Mouse (Mus musculus): ENCODE measurements around the gene Sel1l. TPM values are rescaled to one million over a fixed set of nuclear protein-coding genes. Genes with fewer than 3 reads are reported as not detected.

Gene Sel1l
- polyA plus RNA-seq (2015; fragmentation: Nextera tagmentation; extraction: Ambion mirVana) = 102 and 105 TPM in 2 replicates

- Histone ChIP-seq H3K4me1 (replicated peaks) (peaks cover 28% of the 10 kb centered on the region), H3K4me2 (replicated peaks) (peak within 1 kb of the TSS; percentile 87), H3K4me3 (replicated peaks) (peak within 1 kb of the TSS; percentile 63), H3K27me3 (no peaks in the 10 kb centered on the region), H3K27ac (peak within 1 kb of the TSS; percentile 59; the same call in 1 of the 2 replicates), H3K9me3 (no peaks in the 10 kb centered on the region), H3K9ac (replicated peaks) (peak within 1 kb of the TSS; percentile 81), H3K36me3 (no peaks in the 10 kb centered on the region; the same call in 1 of the 2 replicates)
- under 1% methylated on average over 35 of the region's 35 CpGs for WGBS
- ATAC-seq = peak; percentile 100
Observed at GRCm38 (mm10) chr12:91849045-91849467, at the start of gene Sel1l. Gene Sel1l, minus strand, starts transcription at chr12:91849157.

- Histone ChIP-seq H3K4me2 (replicated peaks) (no peak overlapping the region), H3K9me3 (no peaks in the 10 kb centered on the region)
Observed at GRCm38 (mm10) chr12:91892622-91893560, 43.9 kb upstream of the Sel1l start.

GRCm38 (mm10) chr12:91880431-91880830 lies 31.5 kb upstream of the Sel1l start:
- Histone ChIP-seq H3K27ac (no peak overlapping the region), H3K4me2 (replicated peaks) (no peak overlapping the region), H3K4me1 (replicated peaks) (peaks cover 13% of the 10 kb centered on the region; the same call in 1 of the 2 replicates), H3K9me3 (no peaks in the 10 kb centered on the region), H3K27me3 (no peaks in the 10 kb centered on the region), H3K4me3 (replicated peaks) (no peak overlapping the region), H3K9ac (replicated peaks) (no peak overlapping the region), H3K36me3 (no peaks in the 10 kb centered on the region)
- ATAC-seq = no peak
- 75% methylated on average over 13 of the region's 13 CpGs for WGBS

More at GRCm38 (mm10) chr12:91892622-91893560, 43.9 kb upstream of the Sel1l start:
- no peak for ATAC-seq
- no peak overlapping the region for H3K9ac ChIP-seq (replicated peaks)
- no peak overlapping the region for H3K4me3 ChIP-seq (replicated peaks)
- no peaks in the 10 kb centered on the region for H3K36me3 ChIP-seq
- 81% methylated on average over 9 of the region's 9 CpGs for WGBS
- no peaks in the 10 kb centered on the region for H3K27me3 ChIP-seq
- no peaks in the 10 kb centered on the region for H3K4me1 ChIP-seq (replicated peaks)
- H3K27ac ChIP-seq = no peak overlapping the region

- H3K9me3 ChIP-seq = no peaks in the 10 kb centered on the region
- H3K4me2 ChIP-seq (replicated peaks) = no peak overlapping the region
- H3K4me3 ChIP-seq (replicated peaks) = no peak overlapping the region
- 0 out of 2 replicates have a peak overlapping the region, but pooled peaks have one; percentile 21 for H3K27ac ChIP-seq
- H3K36me3 ChIP-seq = no peaks in the 10 kb centered on the region
- 76% methylated on average over 8 of the region's 8 CpGs for WGBS
- no peak overlapping the region for H3K9ac ChIP-seq (replicated peaks)
- no peak for ATAC-seq
- H3K27me3 ChIP-seq = no peaks in the 10 kb centered on the region
- peaks cover 13% of the 10 kb centered on the region; the same call in 1 of the 2 replicates for H3K4me1 ChIP-seq (replicated peaks)
Observed at GRCm38 (mm10) chr12:91878912-91879250, 29.9 kb upstream of the Sel1l start.

GRCm38 (mm10) chr12:91878056-91878911 lies 29.3 kb upstream of the Sel1l start:
- Histone ChIP-seq H3K36me3 (no peaks in the 10 kb centered on the region), H3K4me1 (replicated peaks) (peaks cover 13% of the 10 kb centered on the region; the same call in 1 of the 2 replicates), H3K9me3 (no peaks in the 10 kb centered on the region), H3K27me3 (no peaks in the 10 kb centered on the region), H3K9ac (replicated peaks) (no peak overlapping the region), H3K4me3 (replicated peaks) (no peak overlapping the region), H3K4me2 (replicated peaks) (peak overlapping the region; percentile 2; the same call in 1 of the 2 replicates), H3K27ac (0 out of 2 replicates have a peak overlapping the region, but pooled peaks have one; percentile 21)
- WGBS = 52% methylated on average over 21 of the region's 21 CpGs
- peak; percentile 72 for ATAC-seq

GRCm38 (mm10) chr12:91877646-91878045 lies 28.7 kb upstream of the Sel1l start:
- no peak overlapping the region for H3K4me3 ChIP-seq (replicated peaks)
- H3K27ac ChIP-seq = no peak overlapping the region
- no peaks in the 10 kb centered on the region for H3K36me3 ChIP-seq
- H3K9me3 ChIP-seq = no peaks in the 10 kb centered on the region
- no peaks in the 10 kb centered on the region for H3K27me3 ChIP-seq
- 46% methylated on average over 5 of the region's 5 CpGs for WGBS
- ATAC-seq = peak; percentile 59; the same call in 1 of the 2 replicates
- H3K9ac ChIP-seq (replicated peaks) = no peak overlapping the region
- peak overlapping the region; percentile 2; the same call in 1 of the 2 replicates for H3K4me2 ChIP-seq (replicated peaks)
- H3K4me1 ChIP-seq (replicated peaks) = peaks cover 13% of the 10 kb centered on the region; the same call in 1 of the 2 replicates

GRCm38 (mm10) chr12:91870671-91871070 lies 21.7 kb upstream of the Sel1l start:
- H3K9ac ChIP-seq (replicated peaks) = no peak overlapping the region
- no peaks in the 10 kb centered on the region for H3K36me3 ChIP-seq
- no peaks in the 10 kb centered on the region for H3K27me3 ChIP-seq
- ATAC-seq = no peak
- 93% methylated on average over 11 of the region's 11 CpGs for WGBS
- H3K4me2 ChIP-seq (replicated peaks) = no peak overlapping the region
- H3K27ac ChIP-seq = no peak overlapping the region
- H3K9me3 ChIP-seq = no peaks in the 10 kb centered on the region
- H3K4me3 ChIP-seq (replicated peaks) = no peak overlapping the region
- H3K4me1 ChIP-seq (replicated peaks) = no peaks in the 10 kb centered on the region

GRCm38 (mm10) chr12:91869352-91869751 lies 20.4 kb upstream of the Sel1l start:
- no peaks in the 10 kb centered on the region for H3K36me3 ChIP-seq
- H3K4me1 ChIP-seq (replicated peaks) = no peaks in the 10 kb centered on the region
- H3K27me3 ChIP-seq = no peaks in the 10 kb centered on the region
- H3K9ac ChIP-seq (replicated peaks) = no peak overlapping the region
- H3K27ac ChIP-seq = no peak overlapping the region
- no peak overlapping the region for H3K4me3 ChIP-seq (replicated peaks)
- H3K9me3 ChIP-seq = no peaks in the 10 kb centered on the region
- no peak overlapping the region for H3K4me2 ChIP-seq (replicated peaks)
- ATAC-seq = no peak
- 71% methylated on average over 4 of the region's 4 CpGs for WGBS

GRCm38 (mm10) chr12:91854330-91854729 lies 5.4 kb upstream of the Sel1l start:
- Histone ChIP-seq H3K9ac (replicated peaks) (no peak overlapping the region), H3K4me2 (replicated peaks) (no peak overlapping the region), H3K9me3 (no peaks in the 10 kb centered on the region), H3K4me1 (replicated peaks) (0 out of 2 replicates have a peak, but pooled peaks cover 3% of the 10 kb centered on the region), H3K27me3 (no peaks in the 10 kb centered on the region), H3K36me3 (no peaks in the 10 kb centered on the region), H3K27ac (no peak overlapping the region), H3K4me3 (replicated peaks) (no peak overlapping the region)
- 79% methylated on average over 8 of the region's 8 CpGs for WGBS
- ATAC-seq = no peak

- Histone ChIP-seq H3K36me3 (no peaks in the 10 kb centered on the region; the same call in 1 of the 2 replicates), H3K27ac (peak overlapping the region; percentile 59; the same call in 1 of the 2 replicates), H3K9ac (replicated peaks) (peak overlapping the region; percentile 81), H3K4me1 (replicated peaks) (peaks cover 28% of the 10 kb centered on the region), H3K4me3 (replicated peaks) (peak overlapping the region; percentile 63), H3K4me2 (replicated peaks) (peak overlapping the region; percentile 87), H3K27me3 (no peaks in the 10 kb centered on the region), H3K9me3 (no peaks in the 10 kb centered on the region)
- peak; percentile 82 for ATAC-seq
- whole genome bisulfite sequencing = 5% methylated on average over 33 of the region's 33 CpGs
Observed at GRCm38 (mm10) chr12:91848394-91849044, 438 bp downstream of the Sel1l start.

GRCm38 (mm10) chr12:91846038-91846437 lies 2.9 kb downstream of the Sel1l start:
- Histone ChIP-seq H3K4me2 (replicated peaks) (no peak overlapping the region), H3K27me3 (no peaks in the 10 kb centered on the region), H3K4me3 (replicated peaks) (no peak overlapping the region), H3K27ac (no peak overlapping the region), H3K4me1 (replicated peaks) (peaks cover 28% of the 10 kb centered on the region), H3K9ac (replicated peaks) (no peak overlapping the region; the same call in 1 of the 2 replicates), H3K36me3 (peaks cover 17% of the 10 kb centered on the region), H3K9me3 (no peaks in the 10 kb centered on the region)
- ATAC-seq = no peak
- WGBS = 91% methylated on average over 6 of the region's 6 CpGs

All from midbrain, embryonic 13.5 days (tissue).